Mouse (Mus musculus): ENCODE measurements around the gene Ube2a.
A peak's percentile ranks its signal among the peaks of the same experiment; 100 is the strongest.

Gene Ube2a

GRCm38 (mm10) chrX:36839391-36839790 is 34.3 kb upstream of the Ube2a start:
- Histone ChIP-seq H3K4me1 (replicated peaks; ENCODE audit: low read depth, low read length) (peaks cover 63% of the 10 kb centered on the region), H3K4me3 (replicated peaks; ENCODE audit: low read length) (no peak overlapping the region), H3K36me3 (ENCODE audit: insufficient read depth, low read length) (peaks cover 3% of the 10 kb centered on the region; the same call in 1 of the 2 replicates), H3K9me3 (ENCODE audit: low read length) (no peaks in the 10 kb centered on the region), H3K27me3 (ENCODE audit: insufficient read depth, low read length) (no peaks in the 10 kb centered on the region)
- TF ChIP-seq POU5F1 (IDR thresholded peaks at IDR 0.05; ENCODE audit: borderline replicate concordance, low read length) (no peak), NANOG (IDR thresholded peaks at IDR 0.05; ENCODE audit: borderline replicate concordance, low read length) (no peak), CTCF (conservative IDR thresholded peaks at IDR 0.05; ENCODE audit: low read length) (no peak)

GRCm38 (mm10) chrX:36841698-36842097 is 32.0 kb upstream of the Ube2a start:
- H3K36me3 ChIP-seq (ENCODE audit: insufficient read depth, low read length): peaks cover 3% of the 10 kb centered on the region; the same call in 1 of the 2 replicates
- H3K27me3 ChIP-seq (ENCODE audit: insufficient read depth, low read length): no peaks in the 10 kb centered on the region
- TF ChIP-seq NANOG (IDR thresholded peaks at IDR 0.05; ENCODE audit: borderline replicate concordance, low read length): no peak
- TF ChIP-seq POU5F1 (IDR thresholded peaks at IDR 0.05; ENCODE audit: borderline replicate concordance, low read length): no peak
- TF ChIP-seq CTCF (conservative IDR thresholded peaks at IDR 0.05; ENCODE audit: low read length): no peak
- H3K4me1 ChIP-seq (replicated peaks; ENCODE audit: low read depth, low read length): peaks cover 45% of the 10 kb centered on the region
- H3K9me3 ChIP-seq (ENCODE audit: low read length): no peaks in the 10 kb centered on the region
- H3K4me3 ChIP-seq (replicated peaks; ENCODE audit: low read length): no peak overlapping the region

GRCm38 (mm10) chrX:36843346-36843990 is 30.2 kb upstream of the Ube2a start:
- H3K27me3 ChIP-seq (ENCODE audit: insufficient read depth, low read length): no peaks in the 10 kb centered on the region
- H3K9me3 ChIP-seq (ENCODE audit: low read length): no peaks in the 10 kb centered on the region
- peaks cover 32% of the 10 kb centered on the region for H3K4me1 ChIP-seq (replicated peaks; ENCODE audit: low read depth, low read length)
- TF ChIP-seq CTCF (conservative IDR thresholded peaks at IDR 0.05; ENCODE audit: low read length) (no peak), NANOG (IDR thresholded peaks at IDR 0.05; ENCODE audit: borderline replicate concordance, low read length) (no peak), POU5F1 (IDR thresholded peaks at IDR 0.05; ENCODE audit: borderline replicate concordance, low read length) (no peak)
- H3K36me3 ChIP-seq (ENCODE audit: insufficient read depth, low read length): peaks cover 7% of the 10 kb centered on the region; the same call in 1 of the 2 replicates
- H3K4me3 ChIP-seq (replicated peaks; ENCODE audit: low read length): no peak overlapping the region

GRCm38 (mm10) chrX:36847152-36847551 is 26.5 kb upstream of the Ube2a start:
- Histone ChIP-seq H3K9me3 (ENCODE audit: low read length) (no peaks in the 10 kb centered on the region), H3K4me3 (replicated peaks; ENCODE audit: low read length) (no peak overlapping the region), H3K4me1 (replicated peaks; ENCODE audit: low read depth, low read length) (peaks cover 6% of the 10 kb centered on the region; the same call in 1 of the 2 replicates), H3K27me3 (ENCODE audit: insufficient read depth, low read length) (no peaks in the 10 kb centered on the region), H3K36me3 (ENCODE audit: insufficient read depth, low read length) (peaks cover 16% of the 10 kb centered on the region)
- TF ChIP-seq CTCF (conservative IDR thresholded peaks at IDR 0.05; ENCODE audit: low read length): no peak
- no peak for TF ChIP-seq NANOG (IDR thresholded peaks at IDR 0.05; ENCODE audit: borderline replicate concordance, low read length)
- no peak for TF ChIP-seq POU5F1 (IDR thresholded peaks at IDR 0.05; ENCODE audit: borderline replicate concordance, low read length)

- Histone ChIP-seq H3K27me3 (ENCODE audit: insufficient read depth, low read length) (no peaks in the 10 kb centered on the region), H3K4me1 (replicated peaks; ENCODE audit: low read depth, low read length) (no peaks in the 10 kb centered on the region), H3K9me3 (ENCODE audit: low read length) (no peaks in the 10 kb centered on the region), H3K36me3 (ENCODE audit: insufficient read depth, low read length) (peaks cover 46% of the 10 kb centered on the region), H3K4me3 (replicated peaks; ENCODE audit: low read length) (no peak overlapping the region)
- TF ChIP-seq CTCF (conservative IDR thresholded peaks at IDR 0.05; ENCODE audit: low read length): no peak
- TF ChIP-seq POU5F1 (IDR thresholded peaks at IDR 0.05; ENCODE audit: borderline replicate concordance, low read length): no peak
- TF ChIP-seq NANOG (IDR thresholded peaks at IDR 0.05; ENCODE audit: borderline replicate concordance, low read length): no peak
These were observed 21.1 kb upstream of the Ube2a start for GRCm38 (mm10) chrX:36852631-36853030.

GRCm38 (mm10) chrX:36863766-36864608 is 9.7 kb upstream of the Ube2a start:
- Histone ChIP-seq H3K27me3 (ENCODE audit: insufficient read depth, low read length) (no peaks in the 10 kb centered on the region), H3K36me3 (ENCODE audit: insufficient read depth, low read length) (peaks cover 11% of the 10 kb centered on the region), H3K4me1 (replicated peaks; ENCODE audit: low read depth, low read length) (peaks cover 10% of the 10 kb centered on the region; the same call in 1 of the 2 replicates), H3K4me3 (replicated peaks; ENCODE audit: low read length) (peak overlapping the region; percentile 76), H3K9me3 (ENCODE audit: low read length) (no peaks in the 10 kb centered on the region)
- TF ChIP-seq POU5F1 (IDR thresholded peaks at IDR 0.05; ENCODE audit: borderline replicate concordance, low read length) (no peak), NANOG (IDR thresholded peaks at IDR 0.05; ENCODE audit: borderline replicate concordance, low read length) (no peak), CTCF (conservative IDR thresholded peaks at IDR 0.05; ENCODE audit: low read length) (no peak)

- Histone ChIP-seq H3K9me3 (ENCODE audit: low read length) (no peaks in the 10 kb centered on the region), H3K4me1 (replicated peaks; ENCODE audit: low read depth, low read length) (peaks cover 10% of the 10 kb centered on the region; the same call in 1 of the 2 replicates), H3K27me3 (ENCODE audit: insufficient read depth, low read length) (no peaks in the 10 kb centered on the region), H3K36me3 (ENCODE audit: insufficient read depth, low read length) (peaks cover 8% of the 10 kb centered on the region), H3K4me3 (replicated peaks; ENCODE audit: low read length) (peak overlapping the region; percentile 76)
- TF ChIP-seq CTCF (conservative IDR thresholded peaks at IDR 0.05; ENCODE audit: low read length) (no peak), POU5F1 (IDR thresholded peaks at IDR 0.05; ENCODE audit: borderline replicate concordance, low read length) (no peak), NANOG (IDR thresholded peaks at IDR 0.05; ENCODE audit: borderline replicate concordance, low read length) (no peak)
These were observed 8.9 kb upstream of the Ube2a start for GRCm38 (mm10) chrX:36864609-36865328.

- peaks cover 6% of the 10 kb centered on the region; the same call in 1 of the 2 replicates for H3K4me1 ChIP-seq (replicated peaks; ENCODE audit: low read depth, low read length)
- no peak for TF ChIP-seq CTCF (conservative IDR thresholded peaks at IDR 0.05; ENCODE audit: low read length)
- no peaks in the 10 kb centered on the region for H3K36me3 ChIP-seq (ENCODE audit: insufficient read depth, low read length)
- H3K9me3 ChIP-seq (ENCODE audit: low read length): no peaks in the 10 kb centered on the region
- H3K4me3 ChIP-seq (replicated peaks; ENCODE audit: low read length): no peak overlapping the region
- H3K27me3 ChIP-seq (ENCODE audit: insufficient read depth, low read length): no peaks in the 10 kb centered on the region
These were observed 3.3 kb upstream of the Ube2a start for GRCm38 (mm10) chrX:36870372-36870771.
